Mouse (Mus musculus) layer of hippocampus, adult 9-11 months (tissue): ENCODE data around the gene Bbc3.
A peak's percentile ranks its signal among the peaks of the same experiment; 100 is the strongest.
"Not testable (repeated sequence)": the region's sequence is repeated elsewhere in the genome, so short reads cannot be mapped to it uniquely, and the experiment has no call there.

Source experiments
- DNase-seq: peaks from one replicate; pipeline ENCODE4 v3.0.0; 2022

Bbc3 gene

DNA sequence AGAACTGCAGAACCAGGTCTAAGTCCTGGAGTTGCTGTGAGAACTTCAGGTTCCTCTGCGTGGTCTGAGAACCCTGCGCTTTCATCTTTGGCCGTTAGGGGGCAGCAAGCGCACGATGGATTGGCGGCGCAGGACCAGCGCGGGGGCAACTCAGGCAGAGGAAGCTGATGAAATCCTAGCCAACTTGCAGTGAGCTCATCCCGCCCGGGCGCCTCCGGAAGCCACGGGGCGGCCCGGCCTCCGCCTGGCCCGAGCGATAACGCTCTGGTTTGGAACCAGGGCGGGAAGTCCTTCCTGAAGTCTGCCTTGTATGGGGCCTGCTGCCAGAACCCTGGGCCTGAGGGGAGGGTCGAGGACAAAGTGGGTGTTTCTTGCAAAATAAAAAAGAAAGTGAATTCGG lies 13.4 kb upstream of the Bbc3 start:
- peak; percentile 93 for DNase-seq

DNA sequence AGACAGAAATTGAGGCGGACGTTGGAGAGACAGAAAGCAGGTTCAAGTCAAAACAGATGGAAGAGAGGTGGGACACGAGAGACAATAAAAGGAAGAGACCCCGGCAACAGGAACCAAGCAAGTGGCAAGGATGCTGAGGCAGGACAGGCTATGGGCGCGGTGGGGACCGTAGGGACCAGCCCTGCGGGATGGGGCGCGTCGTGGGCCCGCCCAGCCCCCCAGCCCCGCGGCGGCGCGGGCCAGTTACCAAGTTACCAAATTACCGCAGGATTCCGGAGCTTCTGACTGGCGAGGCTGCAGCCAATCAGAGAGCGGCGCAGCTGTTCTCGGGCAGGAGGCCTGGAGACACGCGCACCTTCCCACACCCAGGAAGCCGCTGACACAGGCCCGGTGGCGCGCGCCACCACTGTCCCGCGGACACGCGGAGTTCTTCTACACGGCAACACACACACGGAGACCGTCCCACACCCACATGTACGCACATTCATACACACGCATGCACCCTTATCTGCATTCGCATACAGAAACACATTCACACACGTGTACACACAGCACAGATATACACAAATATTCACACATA lies 12.8 kb upstream of the Bbc3 start:
- peak; percentile 89 for DNase-seq

DNA sequence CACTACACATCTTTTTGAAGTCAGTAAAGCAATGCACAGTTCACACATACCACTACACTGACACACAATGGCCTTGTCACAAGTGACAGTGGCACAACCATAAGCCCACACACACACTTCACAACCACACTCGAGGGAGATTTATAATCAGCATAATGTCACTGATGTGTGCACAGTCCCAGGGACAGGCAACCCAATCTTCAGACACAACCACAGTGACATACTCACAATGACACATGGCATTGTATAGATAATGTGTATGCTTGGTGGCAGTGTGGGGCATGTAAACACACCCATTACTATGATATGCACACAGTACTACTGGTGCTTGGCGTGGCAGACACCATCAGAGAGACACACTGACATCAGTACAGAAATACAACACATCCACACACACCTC lies 12.0 kb upstream of the Bbc3 start:
- DNase-seq = no peak

DNA sequence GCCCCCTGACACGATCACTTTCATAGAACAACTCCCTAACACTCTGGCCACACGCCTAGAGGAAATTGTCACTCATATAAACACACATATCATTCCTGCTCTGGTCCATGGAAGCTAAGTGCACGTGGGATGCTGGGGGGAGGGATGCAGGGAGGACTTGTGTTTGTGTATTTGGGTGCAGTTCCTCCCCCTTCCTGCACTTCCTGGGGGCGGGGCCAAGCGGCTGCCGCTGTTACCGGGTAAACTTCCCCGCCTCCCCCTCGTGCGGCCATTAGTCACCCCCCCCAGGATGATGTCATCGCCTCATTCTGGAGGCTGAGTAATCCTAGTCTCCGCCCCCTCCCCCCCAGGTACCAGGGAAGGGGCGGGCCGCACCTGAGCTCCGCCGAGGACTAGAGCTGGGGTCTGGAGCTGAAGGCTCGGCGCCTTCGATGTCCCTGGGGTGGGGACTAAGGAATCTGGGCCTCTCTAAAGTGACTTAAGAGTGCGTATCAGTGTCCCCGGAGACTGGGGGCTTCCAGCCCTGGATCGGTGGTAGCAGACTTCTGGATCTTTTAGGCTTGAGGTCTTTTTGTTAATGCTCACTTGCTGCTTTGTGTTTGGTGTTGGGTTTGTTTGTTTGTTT lies 11.3 kb upstream of the Bbc3 start:
- peak; percentile 90 for DNase-seq

DNA sequence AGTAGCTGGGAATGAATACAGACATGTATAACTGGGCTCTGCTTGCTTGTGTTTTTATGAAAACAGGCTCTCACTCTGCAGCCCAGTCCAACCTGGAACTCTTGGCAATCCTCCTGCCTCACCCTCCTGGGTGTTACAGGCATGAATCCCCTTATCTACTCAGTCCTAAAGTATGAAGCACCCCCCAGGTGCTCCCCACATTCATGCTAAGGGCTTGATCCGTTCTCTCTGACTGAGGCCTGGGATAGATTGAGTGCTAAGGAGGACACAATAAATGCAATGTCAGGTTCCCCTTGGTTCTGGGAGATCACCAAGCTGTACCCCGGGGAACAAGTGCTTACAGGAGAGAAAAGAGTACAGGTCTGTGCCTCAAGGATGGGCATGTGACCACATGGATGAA lies 10.6 kb upstream of the Bbc3 start:
- no peak for DNase-seq

DNA sequence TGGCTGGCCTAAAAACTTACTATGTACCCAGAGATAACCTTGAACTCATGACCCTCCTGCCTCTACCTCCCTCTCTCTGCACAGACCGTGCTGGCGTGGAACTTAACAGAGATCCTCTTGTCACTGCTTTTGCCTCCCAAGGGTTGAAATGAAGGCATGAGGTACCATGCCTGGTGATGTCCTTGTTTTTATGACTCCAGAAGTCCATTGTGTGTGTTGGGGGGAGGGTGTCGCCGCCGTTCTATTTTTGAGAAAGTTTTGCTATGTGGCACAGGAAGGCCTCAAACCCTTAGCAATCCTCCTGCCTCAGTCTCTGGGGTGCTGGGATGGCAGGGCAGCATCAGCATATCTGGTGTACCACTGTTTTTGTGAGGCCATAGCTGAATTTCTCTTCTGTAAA lies 9.3 kb upstream of the Bbc3 start:
- no peak for DNase-seq

DNA sequence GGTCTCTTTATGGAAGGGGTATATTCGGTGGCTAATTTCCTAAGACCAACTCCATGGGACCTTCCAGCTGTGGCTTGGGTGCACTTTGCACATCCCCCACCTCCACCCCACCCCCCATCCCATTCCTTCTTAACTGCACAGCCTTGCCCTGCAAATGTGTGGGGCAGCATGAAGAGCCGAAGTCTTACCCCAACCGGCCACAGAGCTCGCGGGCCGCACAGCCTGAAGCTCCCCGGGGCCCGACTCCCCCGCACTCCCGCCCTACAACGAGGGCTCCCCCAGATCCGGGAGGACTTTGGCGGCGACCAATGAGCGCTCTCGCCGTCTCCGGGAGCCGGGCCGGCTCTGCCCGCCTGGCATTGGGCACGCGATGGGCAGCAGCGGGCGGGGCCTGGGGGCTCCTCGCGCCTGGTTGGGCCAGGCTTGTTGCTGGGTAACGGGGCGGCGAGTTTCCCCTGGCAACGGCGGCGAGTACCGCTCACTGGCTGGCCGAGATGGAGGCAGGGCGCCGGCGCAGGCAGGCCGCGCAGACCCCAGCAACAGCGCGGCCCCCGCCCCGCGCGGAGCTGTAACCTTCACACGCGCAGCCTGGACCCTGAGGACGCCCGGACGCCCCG lies 8.7 kb upstream of the Bbc3 start:
- peak; percentile 96 for DNase-seq

DNA sequence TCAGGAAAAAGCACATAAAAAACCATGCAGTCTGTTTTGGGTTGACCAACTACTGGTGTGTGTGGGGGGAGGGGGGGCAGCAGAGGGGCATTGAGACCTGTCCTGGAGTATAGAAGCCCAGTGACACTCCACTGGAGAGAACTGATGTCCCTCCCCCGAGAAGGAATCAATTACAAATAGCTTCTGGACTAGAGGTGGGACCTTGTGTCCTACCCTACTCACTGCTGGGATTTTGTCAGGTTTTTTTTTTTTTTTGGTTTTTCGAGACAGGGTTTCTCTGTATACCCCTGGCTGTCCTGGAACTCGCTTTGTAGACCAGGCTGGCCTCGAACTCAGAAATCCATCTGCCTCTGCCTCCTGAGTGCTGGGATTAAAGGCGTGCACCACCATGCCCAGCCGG lies 1.1 kb upstream of the Bbc3 start:
- DNase-seq = not testable (repeated sequence)

DNA sequence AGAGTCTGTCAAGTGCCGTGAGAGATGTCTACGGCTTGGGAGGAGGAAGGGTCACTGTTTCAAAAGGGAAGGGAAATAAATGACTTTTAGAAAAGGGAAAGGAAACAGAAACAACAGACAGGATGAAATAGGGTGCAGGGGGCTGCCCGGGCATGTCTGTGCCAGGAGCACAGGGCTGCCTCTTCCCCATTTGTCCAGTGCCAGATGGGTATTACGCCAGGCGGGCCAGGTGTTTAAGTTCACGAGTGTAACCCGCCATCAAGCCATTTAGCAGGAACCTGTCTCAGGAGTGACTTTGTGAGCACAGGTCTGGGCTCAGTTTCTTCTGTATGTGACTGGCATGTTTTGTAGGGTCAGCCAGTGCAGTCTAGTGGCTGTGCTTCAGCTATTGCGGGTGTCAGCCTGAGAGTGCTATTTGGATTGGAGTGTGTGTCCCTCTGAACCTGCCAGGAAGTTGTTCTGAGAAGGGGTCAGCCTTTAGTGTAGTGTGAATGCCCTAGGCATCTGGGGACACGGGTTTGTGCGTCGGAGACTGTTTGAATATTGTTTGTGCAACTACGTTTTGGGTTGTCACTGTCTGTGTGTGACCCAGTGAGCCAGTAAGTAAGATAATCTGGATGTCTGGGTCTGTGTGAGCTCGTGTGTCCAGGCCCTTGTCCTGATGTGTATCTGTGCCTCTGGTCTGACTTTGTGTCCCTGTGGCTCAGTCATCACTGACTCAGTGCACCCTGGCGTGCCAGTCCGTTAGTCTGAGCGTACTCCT lies 543 bp downstream of the Bbc3 start:
- peak; percentile 68 for DNase-seq

DNA sequence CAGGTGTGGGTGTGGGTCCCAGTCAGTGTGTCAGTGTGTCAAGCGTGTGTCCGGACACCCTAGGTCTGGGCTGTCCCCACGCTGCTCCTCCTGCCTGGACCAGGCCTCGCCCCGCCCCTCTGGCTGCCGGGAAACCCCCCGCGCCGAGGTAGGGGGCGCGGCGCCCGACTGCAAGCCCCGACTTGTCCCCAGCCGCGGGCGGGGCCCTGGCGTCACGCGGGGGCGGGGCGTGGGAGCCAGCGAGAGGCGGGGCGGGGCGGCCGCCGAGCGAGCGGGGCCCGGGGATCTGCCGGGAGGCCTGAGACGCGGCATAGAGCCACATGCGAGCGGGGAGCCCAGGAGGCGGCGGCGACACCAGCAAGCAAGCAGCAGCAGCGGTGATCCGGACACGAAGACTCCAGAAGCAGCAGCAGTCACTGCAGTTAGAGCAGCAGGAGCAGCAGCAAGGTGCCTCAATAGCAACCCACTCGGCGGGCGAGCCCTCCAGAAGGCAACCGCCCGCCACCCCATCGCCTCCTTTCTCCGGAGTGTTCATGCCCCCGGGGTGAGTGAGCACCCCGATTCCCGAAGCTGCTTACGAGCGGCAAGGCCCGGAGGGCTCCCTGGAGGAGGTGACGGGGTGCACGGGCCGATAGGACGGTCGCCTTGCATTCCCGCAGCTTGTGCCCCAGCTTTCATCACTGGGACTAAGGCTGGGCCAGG lies 1.3 kb downstream of the Bbc3 start:
- DNase-seq = peak; percentile 87

DNA sequence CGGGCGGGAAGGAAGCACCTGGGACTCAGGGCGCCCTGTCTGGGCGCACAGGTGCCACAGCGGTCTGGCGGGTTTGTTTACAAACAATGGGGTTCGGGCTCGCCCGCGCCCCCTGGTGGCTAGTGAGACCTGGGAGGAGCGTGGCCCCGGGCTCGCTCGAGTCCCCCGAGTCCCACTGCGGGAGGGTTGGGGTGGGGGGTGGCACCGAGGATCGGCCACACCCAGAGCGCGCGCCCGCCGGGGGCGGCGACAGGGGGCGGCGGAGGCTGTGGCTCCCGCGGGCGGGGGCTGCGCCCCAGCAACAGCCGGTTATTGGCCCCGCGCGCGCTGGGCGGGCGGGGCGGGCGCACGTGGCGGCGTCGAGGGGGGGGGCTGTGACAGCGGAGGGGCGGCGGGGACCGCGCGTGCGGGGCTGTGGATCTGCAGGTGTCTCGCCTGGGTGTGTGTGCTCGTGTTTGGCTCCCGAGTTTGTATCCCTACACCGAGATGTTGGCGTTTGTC lies 1.9 kb downstream of the Bbc3 start:
- peak; percentile 82 for DNase-seq

DNA sequence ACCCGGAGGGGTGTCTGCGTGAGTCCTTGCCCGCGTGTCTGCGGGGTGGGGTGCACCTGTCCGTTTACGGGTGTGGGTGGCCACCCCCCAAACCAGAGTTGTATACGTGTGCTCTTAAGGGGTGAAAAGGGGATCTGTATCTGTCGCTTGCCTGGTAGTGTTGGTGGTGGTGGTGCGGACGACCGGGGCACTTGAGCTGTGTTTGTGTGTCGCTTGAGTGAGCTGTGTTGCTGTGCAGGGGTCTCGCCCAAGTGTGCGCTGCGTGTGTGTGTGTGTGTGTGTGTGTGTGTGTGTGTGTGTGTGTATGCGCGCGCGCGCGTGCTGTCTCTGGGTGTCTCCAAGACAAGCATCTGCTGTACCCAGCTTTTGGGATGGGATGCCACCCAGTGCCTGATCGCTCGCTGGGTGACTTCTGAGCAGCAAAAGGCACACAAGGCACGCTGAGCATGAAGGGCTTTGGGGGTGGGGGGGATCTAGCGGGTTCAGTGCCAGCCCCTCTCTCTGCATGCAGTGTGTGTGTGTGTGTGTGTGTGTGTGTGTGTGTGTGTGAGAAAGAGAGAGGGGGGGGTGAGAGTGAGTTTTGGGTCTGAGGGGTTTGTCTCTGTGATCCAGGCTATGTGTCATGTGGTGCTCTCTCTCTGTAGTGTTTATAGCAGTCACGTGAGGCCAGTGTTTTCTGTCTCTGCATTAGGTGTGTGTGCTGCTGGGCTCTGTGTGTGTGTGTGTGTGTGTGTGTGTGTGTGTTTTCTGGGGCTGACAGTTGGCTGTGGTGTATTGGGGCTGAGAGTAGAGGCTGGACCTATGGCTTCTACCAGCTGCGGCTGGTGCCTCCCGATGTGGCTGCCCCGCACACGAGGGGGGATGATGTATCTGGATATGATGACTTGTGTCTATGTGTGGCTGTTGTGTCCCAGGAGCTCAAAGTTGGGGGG lies 2.6 kb downstream of the Bbc3 start:
- DNase-seq = peak; percentile 77

DNA sequence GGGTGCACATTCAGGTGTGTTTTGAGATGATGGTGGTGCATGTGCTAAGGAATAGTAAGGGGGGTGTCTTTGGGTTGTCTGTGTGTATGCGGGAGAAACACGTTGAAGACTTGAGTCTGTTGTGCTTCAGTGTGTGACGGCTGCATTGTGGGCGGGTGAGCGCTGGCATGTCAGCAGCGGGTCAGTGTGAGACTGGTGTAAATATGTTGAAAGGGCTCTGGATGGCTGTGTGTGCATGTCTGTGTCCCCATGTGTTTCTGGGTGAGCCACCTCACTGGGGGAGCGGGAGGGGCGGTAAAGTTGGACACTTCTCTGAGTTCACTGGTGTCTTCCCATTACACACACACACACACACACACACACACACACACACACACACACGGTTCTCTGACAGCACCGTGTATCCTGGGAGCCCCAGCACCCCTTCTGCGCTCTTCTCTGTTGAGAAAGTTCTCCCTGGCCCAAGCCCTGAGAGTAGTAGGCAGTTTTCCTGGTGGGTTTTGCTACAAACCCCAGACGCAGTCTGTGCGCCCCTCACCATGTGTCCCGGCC lies 3.3 kb downstream of the Bbc3 start:
- DNase-seq = peak; percentile 32

DNA sequence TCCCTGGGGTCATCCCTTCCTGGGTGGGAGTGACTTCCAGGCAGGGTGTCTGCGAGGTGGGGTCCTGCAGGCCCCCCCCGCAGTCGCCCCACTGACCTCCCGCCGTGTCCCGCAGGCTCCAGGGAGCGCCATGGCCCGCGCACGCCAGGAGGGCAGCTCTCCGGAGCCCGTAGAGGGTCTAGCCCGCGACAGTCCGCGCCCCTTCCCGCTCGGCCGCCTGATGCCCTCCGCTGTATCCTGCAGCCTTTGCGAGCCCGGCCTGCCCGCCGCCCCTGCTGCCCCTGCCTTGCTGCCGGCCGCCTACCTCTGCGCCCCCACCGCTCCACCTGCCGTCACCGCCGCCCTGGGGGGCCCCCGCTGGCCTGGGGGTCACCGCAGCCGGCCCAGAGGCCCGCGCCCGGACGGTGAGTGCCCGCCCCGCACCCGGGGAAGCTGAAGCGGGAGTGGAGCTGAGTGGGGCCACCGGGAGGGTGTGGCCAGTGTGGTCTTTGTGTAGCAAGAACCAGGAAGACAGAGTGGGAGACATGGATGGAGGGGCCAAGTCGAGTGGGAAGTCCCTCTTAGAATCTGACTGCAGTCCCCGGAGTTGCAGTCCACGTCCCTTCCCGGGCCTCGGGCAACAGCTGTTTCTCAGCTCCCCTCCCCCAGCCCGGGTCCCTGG lies 3.9 kb downstream of the Bbc3 start:
- no peak for DNase-seq

DNA sequence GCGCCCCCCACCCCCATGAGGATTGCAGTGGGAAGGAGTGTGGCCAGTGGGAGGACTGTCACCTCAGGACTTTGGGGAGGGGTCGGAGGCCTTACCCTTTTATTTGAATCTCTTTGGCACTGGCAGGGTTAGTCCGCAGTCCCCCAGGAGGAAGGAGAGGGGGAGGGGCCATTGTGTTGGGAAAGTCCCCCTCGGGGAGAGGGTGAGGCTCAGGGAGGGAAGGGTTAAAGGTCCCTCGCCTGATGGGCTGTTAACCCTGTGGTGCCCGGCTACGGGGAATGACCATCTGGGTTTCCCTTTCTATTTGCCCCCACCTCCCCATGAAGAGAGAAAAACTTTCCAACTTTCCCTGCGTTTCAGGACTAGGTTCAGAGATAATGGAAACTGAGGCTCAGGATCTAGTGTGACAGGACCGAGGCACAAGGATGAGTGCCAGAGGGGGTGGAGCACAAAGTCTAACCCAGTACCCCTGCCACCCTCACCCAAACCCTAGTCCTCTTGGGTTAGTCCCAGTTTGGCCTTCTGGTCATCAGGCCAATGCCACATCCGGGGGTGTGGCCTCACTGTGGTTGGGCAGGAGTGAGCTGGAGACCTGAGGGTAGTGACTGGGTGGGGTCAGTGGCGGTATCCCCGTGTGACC lies 4.6 kb downstream of the Bbc3 start:
- DNase-seq = peak; percentile 40

DNA sequence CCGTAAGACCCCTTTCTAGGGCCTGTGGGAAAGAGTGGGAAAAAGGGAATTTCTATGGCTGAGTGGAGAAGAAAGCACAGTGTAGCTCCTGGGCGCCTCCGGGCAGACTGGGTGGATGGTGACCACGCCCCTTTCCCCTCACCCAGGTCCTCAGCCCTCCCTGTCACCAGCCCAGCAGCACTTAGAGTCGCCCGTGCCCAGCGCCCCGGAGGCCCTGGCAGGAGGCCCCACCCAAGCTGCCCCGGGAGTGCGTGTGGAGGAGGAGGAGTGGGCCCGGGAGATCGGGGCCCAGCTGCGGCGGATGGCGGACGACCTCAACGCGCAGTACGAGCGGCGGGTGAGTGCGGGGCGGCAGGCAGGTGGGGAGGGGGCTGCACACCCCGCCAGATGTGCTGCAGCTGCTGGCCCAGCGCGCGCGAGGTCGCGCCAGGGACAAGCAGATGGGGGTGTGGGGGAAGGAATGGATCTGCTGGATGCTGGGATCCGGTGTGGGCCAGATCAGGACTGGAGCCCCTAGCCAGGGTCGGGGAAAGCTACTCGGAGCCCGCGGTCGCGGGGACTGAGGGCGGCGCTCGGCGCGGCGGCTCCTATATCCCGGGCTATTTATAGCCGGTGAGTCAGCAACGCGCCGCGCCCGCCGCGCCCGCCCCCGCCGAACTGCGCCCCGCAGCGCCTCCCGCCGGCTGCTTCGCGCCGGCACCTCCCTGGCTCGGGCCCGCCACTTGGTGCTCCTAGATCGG lies 5.5 kb downstream of the Bbc3 start:
- peak; percentile 75 for DNase-seq

DNA sequence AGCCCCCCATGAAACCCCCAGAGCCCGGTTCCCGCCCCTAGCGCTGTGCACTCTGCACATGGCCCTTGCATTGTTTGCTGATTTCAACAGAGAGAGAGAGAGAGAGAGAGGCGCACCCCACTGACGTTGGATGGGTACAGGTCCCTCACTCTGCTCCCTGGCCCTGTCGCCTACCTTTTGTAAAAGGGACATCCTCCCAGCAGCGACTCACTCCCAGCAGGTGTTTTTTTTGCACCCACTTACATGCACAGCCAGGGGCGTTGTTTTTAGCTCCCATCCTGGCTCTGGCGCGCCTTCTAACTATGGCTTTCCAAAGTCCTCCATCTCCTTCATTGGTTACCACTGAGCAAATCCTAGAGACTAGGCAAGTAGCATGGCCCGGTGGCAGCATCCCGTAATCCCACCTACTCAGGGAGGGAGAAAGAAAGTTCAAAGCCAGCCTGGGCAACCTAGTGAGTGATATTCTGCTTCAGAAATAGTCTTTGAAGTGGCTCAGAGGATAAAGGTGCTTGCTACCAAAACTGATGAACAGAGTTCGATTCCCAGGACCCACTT lies 6.1 kb downstream of the Bbc3 start:
- no peak for DNase-seq

DNA sequence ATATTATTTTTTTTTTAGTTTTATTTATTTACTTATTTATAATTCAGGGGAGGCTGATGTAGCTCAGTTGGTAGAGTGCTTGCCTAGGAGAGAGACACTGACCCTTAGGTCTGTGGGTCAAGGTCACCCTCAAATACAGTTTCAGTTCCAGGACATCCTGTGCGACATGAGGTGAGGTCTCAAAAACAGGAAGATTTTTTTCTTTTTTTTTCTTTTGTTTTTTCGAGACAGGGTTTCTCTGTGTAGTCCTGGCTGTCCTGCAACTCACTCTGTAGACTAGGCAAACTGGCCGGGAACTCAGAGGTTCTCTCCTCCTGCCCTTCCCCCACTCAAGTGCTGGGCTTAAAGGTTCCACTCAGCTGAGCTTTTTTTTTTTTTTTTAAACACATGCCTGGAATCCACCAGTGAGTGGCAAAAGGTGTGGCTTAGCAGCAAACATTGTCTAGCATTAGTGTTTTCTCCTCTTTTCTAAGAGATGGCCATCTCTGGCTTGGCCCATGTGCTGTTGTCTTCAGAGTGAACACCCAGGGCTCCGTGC lies 7.1 kb downstream of the Bbc3 start:
- DNase-seq = no peak

DNA sequence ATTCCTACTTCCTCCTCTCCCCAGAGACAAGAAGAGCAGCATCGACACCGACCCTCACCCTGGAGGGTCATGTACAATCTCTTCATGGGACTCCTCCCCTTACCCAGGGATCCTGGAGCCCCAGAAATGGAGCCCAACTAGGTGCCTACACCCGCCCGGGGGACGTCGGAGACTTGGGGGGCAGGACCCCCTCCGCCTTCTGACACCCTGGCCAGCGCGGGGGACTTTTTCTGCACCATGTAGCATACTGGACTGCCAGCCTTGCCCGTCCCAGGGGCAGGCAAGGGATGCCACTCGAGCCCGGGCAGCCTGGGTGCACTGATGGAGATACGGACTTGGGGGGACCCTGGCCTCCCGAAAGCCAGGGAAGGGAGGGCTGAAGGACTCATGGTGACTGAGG lies 8.9 kb downstream of the Bbc3 start:
- no peak for DNase-seq
